Mouse (Mus musculus) lung, postnatal 36 days (tissue): ENCODE results near the gene March5.

Source experiments
- DNase-seq: peaks from one replicate; pipeline ENCODE4 v3.0.0; 2022; ENCODE audit warnings: mixed read lengths

The March5 gene

GRCm38 (mm10) chr19:37265333-37266103, 58.2 kb downstream of the March5 start:
- DNase-seq: peak; percentile 93

- DNase-seq: no peak
Measured at GRCm38 (mm10) chr19:37269106-37269505, 61.8 kb downstream of the March5 start.
